Mouse (Mus musculus) ES-Bruce4 (cell line): ENCODE measurements around the gene Comp.

Experiments used
- CTCF ChIP-seq: IDR thresholded peaks from one replicate; pipeline ENCODE4 v1.8.1; 2011; ENCODE audit warnings: low read depth, low read length
- EP300 ChIP-seq: IDR thresholded peaks from 2 replicates; pipeline ENCODE4 v1.6.1; 2011; ENCODE audit warnings: low read depth, low read length; ENCODE audit not compliant: insufficient read depth

GRCm38 (mm10) chr8:70396184-70396583 lies 22.8 kb downstream of the Comp start:
- TF ChIP-seq CTCF (no peak), EP300 (no peak)
